Mouse (Mus musculus) intestine, postnatal 0 days (tissue): Measurements from ENCODE around the gene Lnpep. TPM values are rescaled to one million over a fixed set of nuclear protein-coding genes. Genes with fewer than 3 reads are reported as not detected.

Experiments
- ATAC-seq: fragments of 200-750 bp; cut with Nextera tagmentation; 2 replicates; pipeline ENCODE4 v1.8.0; 2017; ENCODE audit warnings: mild to moderate bottlenecking, moderate TSS enrichment, moderate library complexity
- H3K27ac ChIP-seq: fragments of 300-500 bp; sonication (generic); 2 replicates; pipeline ENCODE4 v1.5.1; 2014; ENCODE audit warnings: mild to moderate bottlenecking, low read depth, low read length, moderate library complexity
- H3K27me3 ChIP-seq: fragments of 300-500 bp; sonication (generic); replicated peaks from 2 replicates; pipeline ENCODE4 v1.6.1; 2014; ENCODE audit warnings: low read length, mixed read lengths; ENCODE audit not compliant: control insufficient read depth, insufficient read depth
- H3K36me3 ChIP-seq: fragments of 300-500 bp; sonication (generic); 2 replicates; pipeline ENCODE4 v1.6.1; 2014; ENCODE audit warnings: mild to moderate bottlenecking, moderate library complexity; ENCODE audit not compliant: control insufficient read depth, insufficient read depth
- H3K4me1 ChIP-seq: fragments of 300-500 bp; sonication (generic); replicated peaks from 2 replicates; pipeline ENCODE4 v1.6.1; 2014; ENCODE audit warnings: antibody characterized with exemption, low read length, mixed read lengths; ENCODE audit not compliant: control insufficient read depth, insufficient read depth
- H3K4me2 ChIP-seq: fragments of 300-500 bp; sonication (generic); replicated peaks from 2 replicates; pipeline ENCODE4 v1.6.1; 2014; ENCODE audit warnings: low read depth, mild to moderate bottlenecking, moderate library complexity
- H3K4me3 ChIP-seq: fragments of 300-500 bp; sonication (generic); 2 replicates; pipeline ENCODE4 v1.5.1; 2014; ENCODE audit warnings: low read depth, low read length
- H3K9ac ChIP-seq: fragments of 300-500 bp; sonication (generic); 2 replicates; pipeline ENCODE4 v1.6.1; 2014; ENCODE audit warnings: mild to moderate bottlenecking, low read depth, low read length
- H3K9me3 ChIP-seq: fragments of 300-500 bp; sonication (generic); 2 replicates; pipeline ENCODE4 v1.6.1; 2016; ENCODE audit warnings: mixed run types; ENCODE audit not compliant: control insufficient read depth
- CTCF ChIP-seq: sonication (generic); IDR thresholded peaks from 2 replicates; pipeline ENCODE4 v1.5.1; 2016; ENCODE audit warnings: low read depth, mild to moderate bottlenecking, control low read depth, antibody characterized with exemption, moderate library complexity
- WGBS: fragments of 180-500 bp; shearing (Covaris S2); extraction: QIAGEN DNeasy Blood & Tissue Kit; methylation state at CpG from one replicate; pipeline ENCODE4 v1.1.7; 2014; 5-methylcytosine and 5-hydroxymethylcytosine counted together
- polyA plus RNA-seq: library from polyadenylated mRNA; unstranded; fragments of >200 nt; fragmentation: Nextera tagmentation; extraction: Ambion mirVana; gene quantifications from 2 replicates; pipeline ENCODE4 v1.2.1, GENCODE M21; 2015

The Lnpep gene
- polyA plus RNA-seq, 1 experiment from 2014 or later: 4.0 TPM

- H3K27me3 ChIP-seq: no peaks in the 10 kb centered on the region
- H3K4me3 ChIP-seq: no peak overlapping the region
- no peak overlapping the region for H3K27ac ChIP-seq
- H3K4me2 ChIP-seq: no peak overlapping the region
- TF ChIP-seq CTCF: no peak
- H3K9me3 ChIP-seq: no peaks in the 10 kb centered on the region
- 0 out of 2 replicates have a peak, but pooled peaks cover 4% of the 10 kb centered on the region for H3K4me1 ChIP-seq
- no peaks in the 10 kb centered on the region for H3K36me3 ChIP-seq
- H3K9ac ChIP-seq: no peak overlapping the region
- ATAC-seq: no peak
Observed at GRCm38 (mm10) chr17:17602786-17603185, 22.1 kb downstream of the Lnpep start.

GRCm38 (mm10) chr17:17602330-17602729, 22.5 kb downstream of the Lnpep start:
- no peak overlapping the region for H3K9ac ChIP-seq
- H3K36me3 ChIP-seq: no peaks in the 10 kb centered on the region
- H3K27me3 ChIP-seq: no peaks in the 10 kb centered on the region
- H3K27ac ChIP-seq: no peak overlapping the region
- no peak for ATAC-seq
- 0 out of 2 replicates have a peak, but pooled peaks cover 4% of the 10 kb centered on the region for H3K4me1 ChIP-seq
- WGBS: 52% methylated on average over 4 of the region's 4 CpGs
- no peak overlapping the region for H3K4me3 ChIP-seq
- H3K9me3 ChIP-seq: no peaks in the 10 kb centered on the region
- H3K4me2 ChIP-seq: no peak overlapping the region
- TF ChIP-seq CTCF: no peak

- no peak for TF ChIP-seq CTCF
- H3K4me2 ChIP-seq: no peak overlapping the region
- H3K4me1 ChIP-seq: 0 out of 2 replicates have a peak, but pooled peaks cover 4% of the 10 kb centered on the region
- no peak overlapping the region for H3K9ac ChIP-seq
- H3K36me3 ChIP-seq: no peaks in the 10 kb centered on the region
- no peak overlapping the region for H3K27ac ChIP-seq
- H3K27me3 ChIP-seq: no peaks in the 10 kb centered on the region
- H3K4me3 ChIP-seq: no peak overlapping the region
- ATAC-seq: no peak
- 35% methylated on average over 3 of the region's 3 CpGs for WGBS
- no peaks in the 10 kb centered on the region for H3K9me3 ChIP-seq
Observed at GRCm38 (mm10) chr17:17600804-17601252, 24.0 kb downstream of the Lnpep start.

GRCm38 (mm10) chr17:17600001-17600400, 24.8 kb downstream of the Lnpep start:
- H3K9ac ChIP-seq: no peak overlapping the region
- no peak for TF ChIP-seq CTCF
- no peak overlapping the region for H3K4me2 ChIP-seq
- no peaks in the 10 kb centered on the region for H3K36me3 ChIP-seq
- no peaks in the 10 kb centered on the region for H3K9me3 ChIP-seq
- H3K27ac ChIP-seq: no peak overlapping the region
- 68% methylated on average over 1 of the region's 1 CpGs for WGBS
- ATAC-seq: no peak
- H3K4me1 ChIP-seq: 0 out of 2 replicates have a peak, but pooled peaks cover 4% of the 10 kb centered on the region
- no peak overlapping the region for H3K4me3 ChIP-seq
- no peaks in the 10 kb centered on the region for H3K27me3 ChIP-seq

GRCm38 (mm10) chr17:17598355-17598754, 26.5 kb downstream of the Lnpep start:
- WGBS: 87% methylated on average over 2 of the region's 2 CpGs
- Histone ChIP-seq H3K36me3 (no peaks in the 10 kb centered on the region), H3K4me1 (0 out of 2 replicates have a peak, but pooled peaks cover 4% of the 10 kb centered on the region), H3K27ac (no peak overlapping the region), H3K4me3 (no peak overlapping the region), H3K9me3 (no peaks in the 10 kb centered on the region), H3K27me3 (no peaks in the 10 kb centered on the region), H3K4me2 (no peak overlapping the region), H3K9ac (no peak overlapping the region)
- no peak for TF ChIP-seq CTCF
- no peak for ATAC-seq

GRCm38 (mm10) chr17:17592926-17593325, 31.9 kb downstream of the Lnpep start:
- H3K4me1 ChIP-seq: no peaks in the 10 kb centered on the region
- WGBS: 44% methylated on average over 1 of the region's 1 CpGs
- H3K27ac ChIP-seq: no peak overlapping the region
- no peak overlapping the region for H3K4me3 ChIP-seq
- H3K9me3 ChIP-seq: no peaks in the 10 kb centered on the region
- ATAC-seq: no peak
- no peaks in the 10 kb centered on the region for H3K36me3 ChIP-seq
- no peaks in the 10 kb centered on the region for H3K27me3 ChIP-seq
- no peak for TF ChIP-seq CTCF
- no peak overlapping the region for H3K9ac ChIP-seq
- H3K4me2 ChIP-seq: no peak overlapping the region
